Mouse (Mus musculus) olfactory bulb, adult 2 months (tissue): ENCODE results near the gene Nek9.

Experiments used
- CTCF ChIP-seq: fragments of 200-500 bp; IDR thresholded peaks from 2 replicates; pipeline ENCODE4 v1.5.1; 2012; ENCODE audit warnings: low read depth, mild to moderate bottlenecking, low read length, moderate library complexity; ENCODE audit not compliant: insufficient read depth
- POLR2A ChIP-seq: fragments of 200-500 bp; IDR thresholded peaks from 2 replicates; pipeline ENCODE4 v1.6.1; 2012; ENCODE audit warnings: mild to moderate bottlenecking, low read depth, low read length, moderate library complexity; ENCODE audit not compliant: insufficient read depth

DNA sequence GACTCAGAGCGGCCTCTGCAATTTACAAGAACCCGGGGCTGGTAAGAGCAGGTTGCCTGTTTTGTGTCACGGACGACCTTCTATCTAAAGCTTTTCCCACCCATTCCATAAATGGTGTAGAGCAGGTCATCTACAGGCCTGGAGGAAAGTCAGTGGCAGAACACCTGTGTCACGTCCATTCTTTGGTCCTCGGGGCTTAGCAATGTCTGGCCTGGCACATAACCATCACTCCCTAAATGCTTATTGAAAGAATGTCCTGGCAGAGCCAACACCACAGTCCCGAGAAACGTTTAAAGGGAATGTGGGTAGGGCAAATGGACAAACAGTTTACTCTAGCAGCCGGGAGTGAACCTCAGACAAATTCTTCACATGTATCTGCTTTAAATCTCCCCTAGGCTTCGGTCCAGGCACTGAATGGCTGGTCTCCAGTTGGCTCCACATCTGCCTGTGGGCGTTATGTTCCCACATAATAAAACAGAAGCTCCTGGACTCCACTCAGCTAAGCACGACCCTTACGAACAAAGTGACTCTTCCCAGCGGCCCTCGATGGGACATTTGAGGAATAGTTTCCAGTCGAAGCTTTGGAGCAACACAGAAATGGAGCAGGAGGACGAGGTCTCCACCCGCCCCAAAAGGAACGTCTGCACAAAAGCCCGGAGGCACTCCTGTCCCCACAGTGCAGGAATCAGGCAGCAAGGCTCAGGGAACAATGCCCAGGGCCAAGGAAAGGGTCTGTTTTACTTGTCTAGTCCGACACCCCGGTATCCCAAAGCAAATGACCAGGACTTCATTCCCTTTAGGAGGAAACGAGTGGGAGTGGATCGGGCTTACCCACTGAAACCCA, 49.8 kb downstream of the Nek9 start:
- TF ChIP-seq CTCF (no peak), POLR2A (no peak)
